Mouse (Mus musculus) olfactory bulb, adult 2 months (tissue): Measurements from ENCODE around the gene Ttc13.

Experiments used
- CTCF ChIP-seq: fragments of 200-500 bp; IDR thresholded peaks from 2 replicates; pipeline ENCODE4 v1.5.1; 2012; ENCODE audit warnings: low read depth, mild to moderate bottlenecking, low read length, moderate library complexity; ENCODE audit not compliant: insufficient read depth
- POLR2A ChIP-seq: fragments of 200-500 bp; IDR thresholded peaks from 2 replicates; pipeline ENCODE4 v1.6.1; 2012; ENCODE audit warnings: mild to moderate bottlenecking, low read depth, low read length, moderate library complexity; ENCODE audit not compliant: insufficient read depth

- no peak for TF ChIP-seq POLR2A
- TF ChIP-seq CTCF: no peak
Measured at GRCm38 (mm10) chr8:124700271-124700670, 21.5 kb downstream of the Ttc13 start.
